Mouse (Mus musculus) heart, adult 8-10 months (tissue): Measurements from ENCODE around the gene Rere. TPM values are rescaled to one million over a fixed set of nuclear protein-coding genes. Genes with fewer than 3 reads are reported as not detected.
A peak's percentile ranks its signal among the peaks of the same experiment; 100 is the strongest.
"Not testable (repeated sequence)": the region's sequence is repeated elsewhere in the genome, so short reads cannot be mapped to it uniquely, and the experiment has no call there.

Experiments
- DNase-seq: peaks from one replicate; pipeline ENCODE4 v3.0.0; 2022; ENCODE audit warnings: low spot score
- total RNA-seq, 4 experiments: library from RNA; stranded (reverse); gene quantifications; 2 replicates each; pipeline ENCODE4 v1.2.4; 2022

The Rere gene
- total RNA-seq, 4 experiments from 2014 or later, result 34.8 to 57.6 (median 51.3) TPM

- peak; percentile 63 for DNase-seq
Observed at GRCm38 (mm10) chr4:150544652-150545258, 263.3 kb downstream of the Rere start.

- DNase-seq, result no peak
Observed at GRCm38 (mm10) chr4:150545775-150546174, 264.3 kb downstream of the Rere start.

GRCm38 (mm10) chr4:150546296-150546695 is 264.9 kb downstream of the Rere start:
- DNase-seq, result not testable (repeated sequence)

GRCm38 (mm10) chr4:150549393-150549792 is 267.9 kb downstream of the Rere start:
- no peak for DNase-seq

GRCm38 (mm10) chr4:150549989-150550716 is 268.7 kb downstream of the Rere start:
- DNase-seq, result no peak

GRCm38 (mm10) chr4:150551390-150551789 is 269.9 kb downstream of the Rere start:
- DNase-seq, result no peak

DNA sequence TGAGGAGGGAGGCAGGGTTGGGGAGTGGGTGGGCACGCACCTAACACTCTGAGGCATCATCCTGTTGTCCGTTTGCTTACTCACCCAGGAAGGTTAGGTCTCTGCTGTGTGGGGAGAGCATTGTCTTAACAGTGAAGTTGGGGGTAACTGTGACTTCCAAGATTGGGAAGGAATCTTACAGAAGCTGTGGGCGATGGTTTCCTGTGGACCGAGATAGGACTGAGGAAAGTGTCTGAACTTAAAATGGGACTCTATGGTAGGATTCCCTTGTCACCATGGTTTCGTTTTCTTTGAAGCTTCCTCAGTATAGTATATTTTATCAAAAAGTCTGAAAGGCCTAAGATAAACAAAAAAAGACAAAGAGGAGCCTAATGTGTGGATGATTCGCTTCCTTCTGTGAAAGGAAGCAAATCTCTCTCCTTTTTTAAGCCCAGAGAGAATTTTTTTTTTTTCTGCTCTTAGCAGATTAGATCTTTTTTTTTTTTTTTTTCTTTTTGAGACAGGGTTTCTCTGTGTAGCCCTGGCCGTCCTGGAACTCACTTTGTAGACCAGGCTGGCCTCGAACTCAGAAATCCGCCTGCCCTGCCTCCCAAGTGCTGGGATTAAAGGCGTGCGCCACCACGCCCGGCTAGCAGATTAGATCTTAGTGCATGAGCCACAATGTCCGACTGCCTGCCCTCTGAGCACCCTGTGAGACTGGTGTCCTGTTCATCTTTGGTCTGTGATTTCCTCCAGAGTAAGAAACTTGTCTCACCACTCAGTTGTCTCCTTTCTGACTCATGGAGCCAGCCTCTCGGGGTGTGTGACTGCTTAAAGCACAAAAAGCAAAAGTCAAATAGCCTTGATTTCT is 271.5 kb downstream of the Rere start:
- DNase-seq, result no peak

- DNase-seq, result no peak
Observed at GRCm38 (mm10) chr4:150555783-150556182, 274.3 kb downstream of the Rere start.

DNA sequence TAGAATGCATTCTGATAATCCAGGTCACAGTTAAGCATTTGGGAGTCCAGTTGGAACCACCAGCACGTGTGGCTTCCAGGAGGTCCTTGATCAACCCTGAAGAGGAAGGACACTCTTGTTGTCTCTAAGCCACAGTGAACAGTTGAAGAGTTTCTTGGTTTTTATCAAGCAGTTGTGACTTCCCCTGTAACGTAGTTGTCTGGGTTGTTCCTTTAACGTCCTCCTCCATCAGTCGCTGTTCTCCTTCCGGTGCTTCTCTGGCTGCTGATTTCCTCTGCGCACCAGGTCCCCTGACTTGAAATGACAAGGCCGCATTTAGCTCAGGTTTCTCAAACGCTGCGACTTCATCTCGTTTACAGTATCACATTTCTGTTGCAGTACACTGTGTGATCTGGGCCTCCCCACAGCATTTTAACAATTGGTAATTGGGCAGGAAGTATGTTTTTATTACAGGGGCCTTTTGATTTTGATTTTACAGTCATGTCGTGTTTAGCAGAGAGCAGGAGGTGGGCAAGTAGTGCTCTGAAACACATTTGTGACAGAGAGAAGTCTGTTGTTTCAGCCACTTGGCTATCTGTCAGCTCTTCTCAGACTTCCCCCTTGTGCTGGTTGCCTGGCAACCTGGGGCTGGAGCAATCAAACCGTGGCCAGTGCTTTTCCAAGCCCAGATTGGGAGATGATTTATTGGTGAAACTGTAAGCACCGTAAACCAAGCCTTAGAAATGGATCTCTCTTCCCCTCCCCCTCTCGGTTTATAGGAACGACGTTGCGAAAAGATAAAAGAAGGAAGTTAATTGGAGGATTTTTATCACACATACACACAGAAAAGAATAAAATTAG is 275.2 kb downstream of the Rere start:
- peak; percentile 78 for DNase-seq

DNA sequence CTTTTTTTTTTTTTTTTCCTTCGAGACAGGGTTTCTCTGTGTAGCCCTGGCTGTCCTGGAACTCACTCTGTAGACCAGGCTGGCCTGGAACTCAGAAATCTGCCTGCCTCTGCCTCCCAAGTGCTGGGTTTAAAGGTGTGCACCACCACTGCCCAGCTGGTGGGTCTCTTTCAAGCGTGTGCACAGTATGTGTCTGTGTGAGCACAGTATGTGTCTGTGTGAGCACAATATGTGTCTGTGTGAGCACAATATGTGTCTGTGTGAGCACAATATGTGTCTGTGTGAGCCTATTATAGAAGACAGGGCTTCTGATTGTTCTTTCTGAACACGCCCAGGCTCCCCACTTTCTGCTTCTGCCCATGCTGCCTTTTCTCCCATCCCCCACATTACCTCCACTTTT is 275.8 kb downstream of the Rere start:
- not testable (repeated sequence) for DNase-seq

DNA sequence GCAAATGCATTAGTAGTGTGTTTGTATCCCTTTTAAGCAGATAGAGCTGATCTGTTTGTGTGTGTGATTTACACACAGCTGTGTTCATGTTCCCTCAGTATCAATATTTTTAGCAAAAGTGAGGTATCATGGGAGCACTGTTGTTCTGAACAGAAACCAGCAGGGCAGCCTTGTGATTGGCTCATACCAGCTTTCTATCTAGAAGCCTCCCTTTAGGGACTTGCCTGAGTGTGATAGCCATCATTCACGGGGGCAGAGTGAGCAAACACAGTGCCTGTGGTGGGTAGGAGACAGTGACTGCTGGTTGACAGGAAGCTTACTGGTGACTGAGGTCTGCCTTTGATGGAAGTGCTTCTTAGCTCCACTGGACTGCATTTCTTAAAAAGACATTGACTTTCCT is 276.5 kb downstream of the Rere start:
- no peak for DNase-seq

- no peak for DNase-seq
Observed at GRCm38 (mm10) chr4:150559514-150559913, 278.1 kb downstream of the Rere start.

DNA sequence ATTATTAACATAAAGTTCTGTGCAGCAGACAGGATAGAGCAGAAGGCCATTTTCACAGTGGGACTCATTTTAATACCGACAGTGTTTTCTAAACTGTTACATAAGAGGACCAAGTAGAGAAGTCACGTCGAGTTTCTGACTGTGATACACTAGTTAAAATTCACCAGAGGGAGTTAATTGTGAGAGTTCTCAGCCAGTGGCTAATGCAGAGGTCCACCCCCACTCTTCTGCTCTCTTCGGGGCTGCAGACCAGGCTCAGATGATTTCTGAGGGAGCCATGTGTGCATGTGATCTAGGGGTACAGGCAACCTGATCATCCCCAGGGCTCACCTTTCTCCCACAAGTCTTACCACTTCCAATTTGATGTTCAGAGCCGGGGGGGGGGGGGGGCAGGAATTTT is 281.8 kb downstream of the Rere start:
- DNase-seq, result no peak

DNA sequence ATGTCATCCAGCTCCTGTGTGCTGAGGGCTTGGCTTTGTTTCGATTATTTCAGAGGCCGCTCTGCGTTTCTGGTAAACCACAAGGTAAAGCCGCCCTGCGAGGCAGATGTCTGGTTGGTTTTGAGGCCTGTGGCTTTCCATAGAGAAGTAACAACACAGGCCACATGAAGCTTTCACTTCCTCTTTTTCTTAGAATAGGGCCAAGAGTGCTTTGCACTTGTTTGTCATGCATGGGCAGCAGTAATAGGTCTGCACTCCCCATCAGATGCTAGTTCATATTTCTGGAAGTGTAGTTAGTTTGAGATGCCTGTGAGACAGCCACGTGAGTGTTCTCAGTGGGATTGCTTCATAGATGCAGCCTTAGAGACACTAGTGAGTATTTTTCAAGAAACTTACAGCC is 284.7 kb downstream of the Rere start:
- peak; percentile 54 for DNase-seq

GRCm38 (mm10) chr4:150568318-150569134 is 287.1 kb downstream of the Rere start:
- DNase-seq, result no peak

GRCm38 (mm10) chr4:150569135-150569833 is 287.8 kb downstream of the Rere start:
- peak; percentile 73 for DNase-seq

DNA sequence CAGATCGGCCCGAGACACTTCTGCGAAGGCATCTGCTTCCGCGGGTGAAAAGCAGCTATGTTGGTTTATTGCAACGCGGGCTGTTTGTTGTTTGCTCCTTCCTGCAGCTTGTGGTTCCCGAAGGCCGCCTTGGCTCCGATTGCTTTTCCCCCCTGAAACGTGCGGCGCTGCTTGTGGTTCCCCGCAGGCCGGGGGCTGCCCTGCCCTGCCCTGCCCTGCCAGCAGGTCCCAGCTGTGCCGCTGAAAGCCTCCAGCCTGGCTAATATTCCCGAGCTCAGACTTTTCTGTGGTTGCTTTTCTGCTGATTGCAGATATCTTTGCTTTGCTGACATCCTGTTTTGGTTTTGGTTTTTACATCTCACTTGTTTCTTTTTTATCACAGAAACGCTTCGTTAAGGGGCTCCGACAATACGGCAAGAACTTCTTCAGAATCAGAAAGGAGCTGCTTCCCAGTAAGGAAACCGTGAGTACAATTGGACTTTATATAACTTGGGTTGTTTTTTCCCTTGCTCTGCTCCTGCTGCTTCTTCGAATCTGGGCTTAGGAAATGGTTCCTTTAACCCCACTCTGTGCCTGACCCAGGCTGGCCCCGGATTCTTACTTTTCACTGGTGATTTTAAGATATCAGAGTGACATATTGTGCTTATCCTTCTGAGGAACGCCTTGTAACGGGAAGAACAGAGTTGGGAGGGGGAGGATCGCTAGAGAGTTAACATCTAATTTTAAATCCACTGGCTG is 288.6 kb downstream of the Rere start:
- peak; percentile 57 for DNase-seq

GRCm38 (mm10) chr4:150570793-150571192 is 289.3 kb downstream of the Rere start:
- no peak for DNase-seq

GRCm38 (mm10) chr4:150572104-150572691 is 290.8 kb downstream of the Rere start:
- DNase-seq, result no peak
